Mouse (Mus musculus) T-cell, adult 2 months (primary cell): Measurements from ENCODE around the gene Ncam1.

Source experiments
- DNase-seq: peaks from one replicate; pipeline ENCODE4 v3.0.0; 2022; ENCODE audit warnings: low spot score

Gene Ncam1

DNA sequence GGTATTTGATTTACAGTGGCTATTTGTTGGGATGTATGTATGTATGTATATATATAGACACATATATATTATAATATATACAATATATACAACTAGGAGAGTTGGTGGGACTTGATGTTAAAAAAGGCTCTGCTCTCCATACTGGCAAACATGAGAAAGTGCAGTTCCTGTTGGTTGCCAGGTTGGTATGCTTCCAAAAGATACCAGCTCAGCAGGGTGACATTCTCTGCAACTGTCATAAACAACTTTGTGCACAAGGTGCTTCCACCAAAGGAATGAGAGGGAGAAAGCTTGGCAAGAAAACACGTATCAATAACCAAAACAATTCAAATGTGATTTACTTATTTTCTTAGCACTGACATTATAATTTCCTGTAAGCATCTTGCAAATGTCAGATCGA is 232.9 kb downstream of the Ncam1 start:
- no peak for DNase-seq

DNA sequence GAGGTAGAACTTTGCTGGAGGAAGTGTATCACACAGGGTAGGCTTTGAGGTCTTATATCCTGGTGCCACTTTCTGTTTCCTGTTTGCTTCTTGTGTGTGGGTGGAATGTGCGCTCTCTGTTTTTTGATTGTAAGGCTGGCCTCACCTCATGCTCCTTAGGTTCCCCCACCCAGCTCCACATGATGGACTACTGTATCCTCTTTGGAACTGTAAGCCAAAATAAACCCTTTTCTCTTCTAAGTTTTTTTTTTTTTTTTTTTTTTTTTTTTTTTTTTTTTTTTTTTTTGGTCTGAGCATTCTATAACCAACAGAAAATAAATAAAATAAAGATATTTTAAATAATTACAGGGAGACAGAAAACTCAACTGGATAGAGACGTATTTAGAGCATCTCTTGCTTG is 239.8 kb downstream of the Ncam1 start:
- no peak for DNase-seq

DNA sequence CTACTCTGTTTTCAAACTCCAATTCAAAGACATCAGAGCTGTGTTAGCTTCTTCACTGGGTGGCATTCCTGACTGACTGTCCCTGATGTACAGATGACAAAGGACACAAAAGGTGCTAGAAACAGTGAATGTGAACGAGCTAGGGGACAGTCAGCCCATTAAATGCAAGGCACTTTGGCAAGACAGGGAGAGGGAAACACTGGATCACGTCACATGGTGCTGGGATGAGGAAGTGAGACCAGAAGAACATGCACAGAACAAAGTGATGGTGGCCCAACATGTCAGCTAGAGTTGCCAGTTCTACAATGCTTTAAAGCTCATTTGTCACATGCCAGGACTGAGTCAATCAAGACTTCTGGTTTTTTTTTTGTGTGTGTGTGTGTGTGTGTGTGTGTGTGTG is 247.4 kb downstream of the Ncam1 start:
- DNase-seq = no peak

DNA sequence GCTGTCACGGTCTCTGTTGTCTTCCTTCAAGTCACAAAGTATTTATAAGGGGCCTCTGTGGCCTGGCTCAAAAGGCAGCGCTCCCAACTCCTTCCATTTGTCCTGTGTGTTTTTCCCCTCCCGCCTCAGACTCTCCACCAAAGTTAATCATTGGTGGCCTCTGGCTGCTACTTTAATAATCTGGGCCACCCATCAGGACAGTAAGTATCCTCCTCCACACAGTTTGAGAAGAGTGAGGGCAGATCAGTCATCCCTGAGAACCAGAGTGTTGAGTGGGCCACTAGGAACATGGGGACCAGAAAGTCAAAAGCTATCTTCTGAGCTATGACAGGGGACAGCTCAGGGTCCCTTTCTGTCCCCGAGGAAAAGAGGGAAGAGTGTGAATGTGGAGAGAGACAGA is 256.1 kb downstream of the Ncam1 start:
- DNase-seq = no peak

GRCm38 (mm10) chr9:49537814-49538213 is 260.9 kb downstream of the Ncam1 start:
- DNase-seq = no peak

- no peak for DNase-seq
Measured at GRCm38 (mm10) chr9:49536593-49536992, 262.1 kb downstream of the Ncam1 start.

DNA sequence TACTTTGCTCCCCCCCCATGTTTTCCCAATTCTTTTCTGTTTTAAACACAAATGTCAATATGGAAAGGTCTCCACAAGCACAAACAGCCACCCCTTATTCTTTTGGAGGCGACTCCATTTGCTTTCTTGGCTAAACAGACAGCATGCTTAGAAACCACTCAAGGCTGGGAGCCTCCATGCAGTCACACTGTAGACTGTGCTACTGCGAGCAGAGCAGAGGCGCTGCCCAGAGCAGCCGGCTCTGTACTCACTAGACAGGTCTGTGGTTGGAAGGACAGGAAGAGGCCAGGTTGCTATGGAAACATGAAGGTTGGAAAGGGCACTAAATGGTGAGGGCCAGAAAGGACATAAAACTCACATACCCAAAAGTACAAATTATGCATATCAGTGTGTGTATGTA is 263.8 kb downstream of the Ncam1 start:
- no peak for DNase-seq

- DNase-seq = no peak
Measured at GRCm38 (mm10) chr9:49533912-49534491, 264.7 kb downstream of the Ncam1 start.

GRCm38 (mm10) chr9:49533455-49533854 is 265.3 kb downstream of the Ncam1 start:
- DNase-seq = no peak

DNA sequence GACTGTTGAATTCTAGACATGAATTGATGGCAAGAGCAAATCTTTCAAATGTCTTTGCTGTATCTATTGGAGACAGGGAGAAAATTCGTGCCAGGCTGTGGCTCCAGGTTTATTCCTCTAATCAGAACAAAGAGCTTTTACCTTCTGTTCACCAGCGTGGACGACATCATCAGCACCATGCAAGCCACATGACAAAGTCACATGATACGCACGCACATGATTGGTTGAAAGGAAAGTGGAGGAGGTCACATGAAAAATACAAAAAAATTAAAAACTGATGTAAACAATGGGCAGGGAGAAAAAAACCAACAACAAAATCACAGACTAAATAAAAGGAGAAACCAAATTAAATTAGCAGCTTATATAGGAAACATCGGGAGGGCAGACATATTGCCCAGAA is 266.9 kb downstream of the Ncam1 start:
- no peak for DNase-seq

- no peak for DNase-seq
Measured at GRCm38 (mm10) chr9:49531257-49531656, 267.5 kb downstream of the Ncam1 start.

- DNase-seq = no peak
Measured at GRCm38 (mm10) chr9:49530739-49531138, 268.0 kb downstream of the Ncam1 start.

GRCm38 (mm10) chr9:49529366-49529959 is 269.3 kb downstream of the Ncam1 start:
- no peak for DNase-seq

DNA sequence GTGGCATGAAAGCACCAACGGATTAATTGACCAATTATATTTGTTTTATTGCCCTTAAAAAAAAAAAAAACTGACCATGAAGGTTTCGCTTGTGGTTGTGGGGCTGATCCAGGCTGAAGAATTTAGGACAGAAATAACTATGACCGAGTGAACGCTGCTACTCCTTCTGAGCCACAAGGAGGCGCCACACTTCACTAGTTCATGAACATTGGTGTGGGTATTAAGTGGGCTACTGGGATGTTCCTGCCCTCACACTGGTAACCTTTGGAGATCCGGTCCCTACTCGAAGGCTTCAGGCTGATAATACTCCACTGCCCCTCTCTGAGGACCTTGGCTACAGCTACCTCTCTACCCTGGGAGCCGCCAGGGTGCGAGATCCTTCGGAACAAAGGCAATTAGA is 269.8 kb downstream of the Ncam1 start:
- no peak for DNase-seq

DNA sequence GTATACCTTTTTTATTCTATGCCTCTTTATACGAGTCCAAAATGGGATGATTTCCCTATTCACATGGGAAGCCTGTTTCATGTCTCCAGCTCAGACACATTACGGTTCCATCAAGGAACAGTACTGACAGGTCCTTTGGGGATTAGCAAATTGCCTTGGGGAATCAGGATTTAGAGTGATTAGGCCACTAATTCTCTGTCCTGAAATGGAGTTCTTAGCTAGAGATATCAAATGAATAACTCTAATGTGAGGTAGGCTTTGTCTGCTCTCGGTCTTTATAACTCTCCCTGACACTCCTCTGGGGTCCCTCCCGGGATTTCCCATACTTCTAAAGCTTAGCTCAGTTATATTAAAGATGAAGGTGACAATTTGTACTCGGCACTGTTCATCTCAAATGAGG is 270.7 kb downstream of the Ncam1 start:
- DNase-seq = no peak

DNA sequence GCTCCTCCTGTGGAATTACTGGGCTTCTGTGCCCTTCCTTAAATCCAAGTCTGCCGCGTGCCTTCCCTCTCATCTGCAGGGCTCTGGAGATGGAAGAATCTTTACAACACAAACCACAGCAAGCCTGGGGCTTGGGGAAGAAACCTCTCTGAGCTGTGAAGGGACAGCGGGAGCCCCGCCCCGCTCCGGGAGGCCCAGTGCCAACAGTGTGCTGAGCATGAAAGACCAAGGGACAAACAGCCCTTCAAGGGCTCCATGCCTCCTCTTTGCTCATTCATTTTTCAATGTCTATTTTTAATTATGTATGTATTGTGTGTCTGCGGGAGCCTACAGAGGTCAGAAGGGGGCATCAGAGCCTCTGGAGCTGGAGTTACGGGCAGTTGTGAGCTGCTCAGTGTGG is 271.4 kb downstream of the Ncam1 start:
- no peak for DNase-seq

GRCm38 (mm10) chr9:49524721-49525120 is 274.0 kb downstream of the Ncam1 start:
- DNase-seq = no peak

- DNase-seq = no peak
Measured at GRCm38 (mm10) chr9:49523881-49524280, 274.8 kb downstream of the Ncam1 start.

- DNase-seq = no peak
Measured at GRCm38 (mm10) chr9:49514306-49514705, 284.4 kb downstream of the Ncam1 start.

- no peak for DNase-seq
Measured at GRCm38 (mm10) chr9:49510666-49511065, 288.1 kb downstream of the Ncam1 start.

DNA sequence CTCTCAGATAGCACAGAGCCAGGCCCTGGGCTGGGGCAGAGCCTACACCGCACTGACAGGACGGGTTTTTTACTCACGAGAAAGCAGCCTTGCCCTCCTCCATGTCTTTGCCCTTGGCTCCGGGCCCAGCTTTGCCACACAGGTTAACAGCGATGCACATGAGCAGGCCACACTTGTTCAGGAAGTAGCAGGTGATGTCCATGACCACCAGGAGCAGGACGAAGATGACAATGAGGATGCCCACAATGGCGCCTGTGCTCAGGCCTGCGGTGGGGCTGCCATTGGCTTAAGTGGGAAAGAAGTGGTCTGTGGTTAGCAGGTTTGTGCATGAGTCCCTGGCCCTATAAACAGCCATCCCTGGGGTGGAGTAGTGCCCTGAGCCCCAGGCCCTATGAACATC is 289.1 kb downstream of the Ncam1 start:
- no peak for DNase-seq

DNA sequence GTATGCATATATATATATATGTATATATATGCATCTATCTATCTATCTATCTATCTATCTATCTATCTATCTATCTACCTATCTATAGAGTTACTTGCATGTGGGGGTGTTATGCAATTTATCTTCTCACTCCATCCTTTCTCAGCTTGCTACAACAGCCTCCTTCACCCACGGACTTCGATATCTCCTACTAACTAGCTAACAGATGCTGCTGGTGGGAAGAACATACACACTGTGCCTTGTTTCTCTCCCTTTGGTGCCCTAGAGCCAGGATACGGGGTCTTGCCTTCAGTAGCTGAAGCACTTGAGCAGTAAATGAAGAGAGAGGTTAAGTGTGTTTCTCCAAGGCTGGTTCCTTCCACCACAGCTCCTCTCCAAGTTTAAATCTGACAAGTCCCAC is 289.6 kb downstream of the Ncam1 start:
- DNase-seq = no peak

GRCm38 (mm10) chr9:49507829-49508585 is 290.7 kb downstream of the Ncam1 start:
- no peak for DNase-seq

GRCm38 (mm10) chr9:49504658-49505057 is 294.1 kb downstream of the Ncam1 start:
- DNase-seq = no peak
